Mouse (Mus musculus): Measurements from ENCODE around the gene Psmb7. TPM values are rescaled to one million over a fixed set of nuclear protein-coding genes. Genes with fewer than 3 reads are reported as not detected.

The Psmb7 gene
- polyA plus RNA-seq, 1 experiment from 2014 or later, result 317 TPM

DNA sequence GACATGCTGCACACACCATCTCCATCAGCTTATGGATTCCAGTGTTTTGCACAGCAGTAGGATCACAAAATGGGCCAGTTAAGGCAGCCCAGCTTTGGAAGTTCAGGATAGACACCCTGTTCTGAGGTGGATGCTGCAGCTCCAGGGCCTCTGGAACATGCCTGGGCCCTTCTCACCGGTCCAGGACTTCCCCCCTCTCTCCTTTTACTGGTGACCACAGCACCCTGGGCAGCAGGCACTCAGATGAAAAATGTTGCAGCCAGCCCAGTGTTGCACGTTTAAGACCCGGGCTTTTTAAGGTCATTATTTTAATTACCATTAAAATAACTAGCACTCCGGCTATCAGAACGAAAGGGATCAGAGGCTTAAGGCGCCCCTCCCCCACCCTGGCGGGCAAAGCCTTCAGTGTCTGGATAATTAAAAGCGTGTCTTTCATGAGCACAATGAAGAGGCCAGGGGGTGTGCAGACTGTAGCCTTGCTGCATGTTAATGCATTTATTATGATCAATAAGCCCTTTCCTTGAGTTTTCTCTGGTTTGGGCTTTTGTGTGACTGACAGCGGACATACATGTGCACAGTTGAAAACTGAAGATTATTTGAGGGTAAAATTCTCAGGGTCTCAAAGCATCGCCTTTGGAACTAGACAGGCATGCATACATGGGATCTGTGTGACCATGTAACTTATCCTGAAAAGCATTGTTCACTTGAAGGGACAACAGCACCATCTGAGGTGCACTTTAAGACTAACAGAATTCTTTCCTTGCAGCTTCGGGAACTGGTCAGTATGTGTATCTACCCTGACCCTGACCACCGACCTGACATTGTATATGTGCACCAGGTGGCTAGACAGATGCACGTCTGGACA is 59.1 kb downstream of the Psmb7 start:
- Histone ChIP-seq H3K9me3 (no peaks in the 10 kb centered on the region), H3K4me1 (replicated peaks) (peaks cover 47% of the 10 kb centered on the region), H3K4me3 (no peak overlapping the region), H3K27ac (peak overlapping the region; percentile 80), H3K4me2 (no peak overlapping the region), H3K9ac (peak overlapping the region; percentile 40), H3K36me3 (peaks cover 37% of the 10 kb centered on the region), H3K27me3 (no peaks in the 10 kb centered on the region)
- ATAC-seq (ENCODE audit: low FRiP score), result peak; percentile 54
- 16% methylated on average over 13 of the region's 13 CpGs for WGBS

- peaks cover 29% of the 10 kb centered on the region for H3K36me3 ChIP-seq
- no peak for ATAC-seq (ENCODE audit: low FRiP score)
- no peak overlapping the region for H3K9ac ChIP-seq
- H3K4me2 ChIP-seq, result no peak overlapping the region
- H3K4me3 ChIP-seq, result no peak overlapping the region
- H3K27ac ChIP-seq, result peak overlapping the region; percentile 80
- no peaks in the 10 kb centered on the region for H3K27me3 ChIP-seq
- 61% methylated on average over 2 of the region's 2 CpGs for WGBS
- no peaks in the 10 kb centered on the region for H3K9me3 ChIP-seq
- H3K4me1 ChIP-seq (replicated peaks), result peaks cover 54% of the 10 kb centered on the region
Measured at GRCm38 (mm10) chr2:38583982-38584381, 59.9 kb downstream of the Psmb7 start.

- ATAC-seq (ENCODE audit: low FRiP score), result peak; percentile 32; the same call in 1 of the 2 replicates
- no peak overlapping the region for H3K9ac ChIP-seq
Measured at GRCm38 (mm10) chr2:38579528-38579927, 64.4 kb downstream of the Psmb7 start.

DNA sequence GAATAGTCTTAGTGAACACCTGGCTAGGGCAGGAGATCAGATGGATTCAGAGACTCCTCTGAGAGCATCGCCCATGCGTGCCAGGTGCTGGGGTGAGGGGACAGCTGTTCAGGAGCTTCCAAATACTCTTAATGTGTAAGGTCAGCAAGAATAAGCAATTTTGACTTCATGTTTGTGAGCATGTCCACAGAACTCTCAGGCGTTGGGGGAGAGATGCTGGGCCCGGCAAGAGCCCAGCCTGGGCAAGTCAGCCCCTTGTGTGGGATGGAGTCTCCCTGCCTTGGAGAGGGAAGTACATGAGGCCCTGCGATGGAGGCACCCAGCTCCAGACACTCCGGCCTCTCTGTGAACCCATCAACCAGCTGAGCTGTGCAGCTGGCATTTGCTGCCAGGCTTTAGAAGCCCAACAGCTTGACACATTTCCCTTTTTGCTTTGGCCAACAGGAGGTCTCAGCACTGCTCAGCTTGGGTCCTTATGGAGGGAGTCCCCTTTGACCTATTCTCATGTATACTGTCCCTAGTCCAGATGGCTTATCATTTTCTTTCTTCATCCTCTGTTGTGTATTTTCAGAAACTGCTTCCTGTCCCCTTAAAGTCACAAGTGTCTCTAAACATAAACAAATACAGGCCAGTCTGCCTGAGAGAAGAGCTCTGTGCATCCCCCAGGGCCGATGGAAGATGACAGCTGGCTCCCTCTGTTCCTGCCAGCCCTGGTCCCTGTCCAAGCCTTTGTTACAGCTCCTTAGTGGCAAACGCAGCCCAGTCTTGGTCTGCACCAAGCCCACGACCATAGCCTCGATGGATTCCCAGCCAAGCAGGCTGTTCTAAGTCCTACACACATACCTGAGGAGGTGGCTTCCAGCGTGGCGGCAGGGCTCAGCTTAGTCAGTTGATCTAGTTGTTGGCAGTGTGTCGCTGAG is 65.0 kb downstream of the Psmb7 start:
- WGBS, result 45% methylated on average over 13 of the region's 13 CpGs
- no peak overlapping the region for H3K9ac ChIP-seq

More at GRCm38 (mm10) chr2:38579528-38579927, 64.4 kb downstream of the Psmb7 start:
- 24% methylated on average over 1 of the region's 1 CpGs for WGBS
- H3K4me1 ChIP-seq (replicated peaks), result peaks cover 49% of the 10 kb centered on the region
- peak overlapping the region; percentile 84 for H3K27ac ChIP-seq
- H3K9me3 ChIP-seq, result no peaks in the 10 kb centered on the region
- H3K4me3 ChIP-seq, result no peak overlapping the region
- H3K4me2 ChIP-seq, result no peak overlapping the region
- peaks cover 7% of the 10 kb centered on the region; the same call in 1 of the 2 replicates for H3K36me3 ChIP-seq
- H3K27me3 ChIP-seq, result no peaks in the 10 kb centered on the region

DNA sequence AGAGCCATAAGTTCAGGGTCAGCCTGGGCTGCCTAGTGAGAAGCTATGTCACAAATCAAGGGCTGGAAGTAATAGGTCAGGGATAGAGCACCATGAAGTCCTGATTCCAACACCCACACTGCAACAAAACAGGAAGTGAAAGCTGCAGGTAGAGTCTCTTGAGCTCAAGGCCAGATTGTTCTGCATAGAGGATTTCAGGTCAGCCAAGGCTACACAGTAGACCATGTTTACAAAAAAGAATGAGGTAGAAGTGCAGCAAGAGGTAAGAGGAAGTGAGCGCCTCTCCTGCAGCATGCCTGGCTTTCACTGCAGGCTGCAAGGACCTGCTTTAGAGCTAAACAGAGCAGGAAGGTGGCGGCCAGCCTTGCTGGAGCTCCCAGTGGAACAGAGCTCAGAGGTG is 69.2 kb downstream of the Psmb7 start:
- WGBS, result 90% methylated on average over 2 of the region's 2 CpGs
- ATAC-seq (ENCODE audit: low FRiP score), result no peak
- peaks cover 12% of the 10 kb centered on the region; the same call in 1 of the 2 replicates for H3K36me3 ChIP-seq

More for the DNA sequence above, 65.0 kb downstream of the Psmb7 start:
- Histone ChIP-seq H3K9me3 (no peaks in the 10 kb centered on the region), H3K27me3 (no peaks in the 10 kb centered on the region), H3K36me3 (peaks cover 7% of the 10 kb centered on the region; the same call in 1 of the 2 replicates), H3K27ac (peak overlapping the region; percentile 84), H3K4me1 (replicated peaks) (peaks cover 42% of the 10 kb centered on the region), H3K4me3 (no peak overlapping the region), H3K4me2 (no peak overlapping the region)
- peak; percentile 53 for ATAC-seq (ENCODE audit: low FRiP score)

DNA sequence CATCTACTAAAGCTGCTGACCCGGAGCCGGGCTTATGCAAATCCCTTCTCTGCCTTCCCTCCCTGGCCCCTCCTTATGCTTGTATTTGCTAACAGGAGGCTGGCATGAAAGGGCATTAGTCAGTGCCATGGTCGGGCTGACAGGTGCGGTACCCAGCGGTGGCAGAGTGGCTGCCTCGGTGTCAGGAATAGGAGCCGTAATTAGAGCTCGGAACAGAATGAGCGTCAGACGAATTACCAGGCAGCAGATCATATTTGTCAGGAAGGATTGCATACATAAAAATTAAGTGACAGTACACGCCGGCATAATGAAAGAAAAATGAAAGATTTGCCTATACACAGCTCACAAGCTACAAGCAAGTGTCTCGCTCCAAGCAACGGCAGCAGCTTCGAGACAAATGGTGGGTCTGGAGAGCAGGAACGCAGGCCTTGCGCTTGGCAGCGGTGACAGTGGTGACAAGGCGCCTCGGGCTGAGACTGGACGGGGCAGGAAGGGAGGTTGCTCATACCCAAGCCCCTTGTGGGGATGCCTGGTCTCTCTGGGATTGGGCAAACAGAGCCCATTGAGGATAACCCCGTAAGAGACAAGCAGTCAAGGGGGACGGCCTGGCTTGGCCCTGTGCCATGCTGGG is 71.8 kb downstream of the Psmb7 start:
- Histone ChIP-seq H3K9ac (peak overlapping the region; percentile 36; the same call in 1 of the 2 replicates), H3K27me3 (no peaks in the 10 kb centered on the region), H3K4me1 (replicated peaks) (peaks cover 24% of the 10 kb centered on the region), H3K4me2 (no peak overlapping the region), H3K4me3 (no peak overlapping the region), H3K27ac (peak overlapping the region; percentile 80), H3K9me3 (no peaks in the 10 kb centered on the region), H3K36me3 (peaks cover 22% of the 10 kb centered on the region)
- 66% methylated on average over 23 of the region's 23 CpGs for WGBS
- ATAC-seq (ENCODE audit: low FRiP score), result peak; percentile 57

More for the DNA sequence above, 69.2 kb downstream of the Psmb7 start:
- no peaks in the 10 kb centered on the region for H3K9me3 ChIP-seq
- H3K4me1 ChIP-seq (replicated peaks), result peaks cover 43% of the 10 kb centered on the region
- no peak overlapping the region for H3K4me3 ChIP-seq
- no peak overlapping the region for H3K27ac ChIP-seq
- no peak overlapping the region for H3K4me2 ChIP-seq
- H3K9ac ChIP-seq, result no peak overlapping the region
- H3K27me3 ChIP-seq, result no peaks in the 10 kb centered on the region

DNA sequence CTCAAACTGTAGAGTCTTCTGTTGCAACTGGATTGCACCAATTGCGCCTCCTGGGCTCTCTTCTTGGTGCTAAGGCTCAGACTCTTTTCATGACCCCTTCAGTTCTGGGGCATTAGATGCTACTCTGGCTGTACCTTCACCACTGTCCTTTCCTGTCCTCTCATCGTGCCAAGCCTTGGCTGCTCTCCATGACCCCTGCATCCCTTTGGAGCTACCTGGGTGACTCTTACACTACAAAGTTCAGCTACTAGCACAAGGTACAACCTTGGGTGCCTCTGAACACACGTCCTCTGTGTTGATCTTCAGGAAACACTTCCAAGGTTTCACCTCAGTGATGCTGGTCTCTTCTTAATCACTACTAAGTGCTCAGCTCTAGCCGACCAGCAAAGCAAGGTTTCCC is 81.3 kb downstream of the Psmb7 start:
- peaks cover 11% of the 10 kb centered on the region for H3K36me3 ChIP-seq
- no peaks in the 10 kb centered on the region for H3K9me3 ChIP-seq
- H3K27ac ChIP-seq, result no peak overlapping the region
- H3K9ac ChIP-seq, result no peak overlapping the region
- no peak overlapping the region for H3K4me2 ChIP-seq
- no peaks in the 10 kb centered on the region for H3K27me3 ChIP-seq
- peaks cover 9% of the 10 kb centered on the region; the same call in 1 of the 2 replicates for H3K4me1 ChIP-seq (replicated peaks)
- ATAC-seq (ENCODE audit: low FRiP score), result no peak
- 90% methylated on average over 4 of the region's 4 CpGs for WGBS
- H3K4me3 ChIP-seq, result no peak overlapping the region

DNA sequence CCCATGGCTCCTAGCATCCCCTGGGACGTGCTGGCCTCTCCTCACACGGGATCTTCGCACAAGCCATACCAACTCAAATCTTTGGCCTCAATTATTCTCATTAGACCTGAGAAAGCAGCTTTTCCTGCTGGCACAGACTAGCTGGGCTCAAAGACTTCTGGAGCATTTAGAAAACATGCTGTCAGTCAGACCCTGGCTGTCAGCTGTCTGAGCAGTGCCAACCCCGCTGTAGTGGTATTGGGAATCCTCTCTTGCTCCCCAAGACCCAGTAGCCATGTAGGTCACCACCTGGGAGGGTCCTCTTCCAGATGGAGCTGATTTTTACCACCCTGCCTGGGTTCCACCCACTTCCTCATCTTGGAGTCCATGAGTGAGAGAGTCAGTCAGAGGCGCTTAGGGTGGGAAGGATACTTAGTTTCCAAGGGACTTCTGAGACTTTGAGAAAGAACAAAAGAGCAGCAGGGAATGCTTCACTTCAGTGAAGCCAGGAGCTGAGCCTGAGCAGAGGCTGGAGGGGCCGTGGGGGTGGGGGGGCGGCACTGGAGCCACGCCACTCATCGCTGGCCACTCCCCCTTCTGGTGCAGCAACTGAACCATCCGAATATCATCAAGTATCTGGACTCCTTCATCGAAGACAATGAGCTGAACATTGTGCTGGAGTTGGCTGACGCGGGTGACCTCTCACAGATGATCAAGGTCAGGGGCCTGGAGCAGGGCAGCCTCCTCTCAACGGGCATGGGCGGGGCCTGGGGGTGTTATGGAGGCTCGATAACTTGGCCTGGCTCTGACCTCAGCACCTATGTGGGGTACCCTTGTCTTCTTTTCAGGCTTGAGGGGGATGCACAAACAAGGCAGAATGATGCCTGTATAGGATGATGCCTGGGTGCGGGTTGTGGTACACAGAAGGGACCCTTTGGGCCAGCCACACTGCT is 83.3 kb downstream of the Psmb7 start:
- Histone ChIP-seq H3K4me1 (replicated peaks) (peaks cover 9% of the 10 kb centered on the region; the same call in 1 of the 2 replicates), H3K9ac (no peak overlapping the region), H3K36me3 (peaks cover 11% of the 10 kb centered on the region), H3K4me2 (no peak overlapping the region), H3K4me3 (no peak overlapping the region), H3K27me3 (no peaks in the 10 kb centered on the region), H3K9me3 (no peaks in the 10 kb centered on the region), H3K27ac (no peak overlapping the region)
- WGBS, result 41% methylated on average over 17 of the region's 17 CpGs
- 0 out of 2 replicates have a peak, but pooled peaks have one; percentile 29 for ATAC-seq (ENCODE audit: low FRiP score)

GRCm38 (mm10) chr2:38556721-38557120 is 87.2 kb downstream of the Psmb7 start:
- no peak overlapping the region for H3K27ac ChIP-seq
- no peak overlapping the region for H3K4me2 ChIP-seq
- 64% methylated on average over 3 of the region's 3 CpGs for WGBS
- H3K9ac ChIP-seq, result no peak overlapping the region
- H3K9me3 ChIP-seq, result no peaks in the 10 kb centered on the region
- peaks cover 36% of the 10 kb centered on the region for H3K4me1 ChIP-seq (replicated peaks)
- no peak for ATAC-seq (ENCODE audit: low FRiP score)
- H3K36me3 ChIP-seq, result peaks cover 11% of the 10 kb centered on the region
- H3K4me3 ChIP-seq, result no peak overlapping the region
- H3K27me3 ChIP-seq, result no peaks in the 10 kb centered on the region

DNA sequence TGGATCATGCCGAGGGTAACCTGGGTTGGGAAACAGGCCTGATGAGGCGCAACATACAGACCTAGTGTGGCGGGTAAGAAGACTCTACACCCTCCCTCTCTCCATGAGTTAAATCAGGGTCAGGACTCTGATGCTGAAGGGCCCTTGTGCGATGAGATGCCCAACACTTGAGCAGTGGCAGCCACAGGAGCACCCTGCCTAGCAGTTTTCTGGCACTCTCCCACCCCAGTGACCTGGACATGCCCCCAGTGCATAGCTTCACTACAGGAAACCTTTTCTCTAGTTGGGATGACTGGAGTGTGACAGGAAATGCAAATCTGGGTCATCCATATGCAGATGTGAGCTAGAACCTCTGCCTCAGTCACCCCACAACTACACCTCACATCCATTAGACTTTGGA is 88.2 kb downstream of the Psmb7 start:
- no peak overlapping the region for H3K27ac ChIP-seq
- ATAC-seq (ENCODE audit: low FRiP score), result no peak
- no peaks in the 10 kb centered on the region for H3K9me3 ChIP-seq
- peaks cover 11% of the 10 kb centered on the region for H3K36me3 ChIP-seq
- H3K9ac ChIP-seq, result no peak overlapping the region
- no peak overlapping the region for H3K4me3 ChIP-seq
- peaks cover 45% of the 10 kb centered on the region for H3K4me1 ChIP-seq (replicated peaks)
- WGBS, result 78% methylated on average over 4 of the region's 4 CpGs
- H3K4me2 ChIP-seq, result no peak overlapping the region
- H3K27me3 ChIP-seq, result no peaks in the 10 kb centered on the region

All from hindbrain, embryonic 13.5 days (tissue).